Mouse (Mus musculus) WW6 (cell line): ENCODE results near the gene Ces1g.

Source experiments
- DNase-seq: peaks from one replicate; pipeline ENCODE4 v3.0.0-alpha.2; 2013; ENCODE audit warnings: low read depth, low spot score

Gene Ces1g

GRCm38 (mm10) chr8:93337207-93337606 is at the start of gene Ces1g:
TSS of gene Ces1g (minus strand) at chr8:93337308.
- no peak for DNase-seq

- DNase-seq = no peak
Measured at GRCm38 (mm10) chr8:93379625-93380024, 42.5 kb upstream of the Ces1g start, which contains the start of gene Ces1h. TSS of gene Ces1h (minus strand) at chr8:93379725.

GRCm38 (mm10) chr8:93369481-93369880 is 32.4 kb upstream of the Ces1g start:
- DNase-seq = no peak

GRCm38 (mm10) chr8:93360113-93360512 is 23.0 kb upstream of the Ces1g start:
- DNase-seq = no peak

GRCm38 (mm10) chr8:93339531-93339930 is 2.4 kb upstream of the Ces1g start:
- no peak for DNase-seq

GRCm38 (mm10) chr8:93332703-93333102 is 4.4 kb downstream of the Ces1g start:
- DNase-seq = no peak

GRCm38 (mm10) chr8:93331151-93331550 is 6.0 kb downstream of the Ces1g start:
- DNase-seq = no peak

- DNase-seq = no peak
Measured at GRCm38 (mm10) chr8:93325123-93325522, 12.0 kb downstream of the Ces1g start.

GRCm38 (mm10) chr8:93317031-93317430 is 20.1 kb downstream of the Ces1g start:
- DNase-seq = no peak

- DNase-seq = no peak
Measured at GRCm38 (mm10) chr8:93315557-93315956, 21.6 kb downstream of the Ces1g start.

- DNase-seq = no peak
Measured at GRCm38 (mm10) chr8:93283896-93284295, 53.2 kb downstream of the Ces1g start.

- DNase-seq = no peak
Measured at GRCm38 (mm10) chr8:93282349-93282748, 54.8 kb downstream of the Ces1g start.

- no peak for DNase-seq
Measured at GRCm38 (mm10) chr8:93279556-93279955, 57.6 kb downstream of the Ces1g start, which contains the start of gene Ces1f. TSS of gene Ces1f (minus strand) at chr8:93279747.

GRCm38 (mm10) chr8:93278176-93278805 is 58.8 kb downstream of the Ces1g start:
- no peak for DNase-seq

- DNase-seq = no peak
Measured at GRCm38 (mm10) chr8:93274609-93275008, 62.5 kb downstream of the Ces1g start.

GRCm38 (mm10) chr8:93273321-93273720 is 63.8 kb downstream of the Ces1g start:
- no peak for DNase-seq

- DNase-seq = no peak
Measured at GRCm38 (mm10) chr8:93272686-93273085, 64.4 kb downstream of the Ces1g start.

- no peak for DNase-seq
Measured at GRCm38 (mm10) chr8:93261436-93261835, 75.7 kb downstream of the Ces1g start.

GRCm38 (mm10) chr8:93252400-93252925 is 84.6 kb downstream of the Ces1g start:
- DNase-seq = no peak
